Mouse (Mus musculus): ENCODE measurements around the gene Ddx5. TPM values are rescaled to one million over a fixed set of nuclear protein-coding genes. Genes with fewer than 3 reads are reported as not detected.
"Not testable (repeated sequence)": the region's sequence is repeated elsewhere in the genome, so short reads cannot be mapped to it uniquely, and the experiment has no call there.

The Ddx5 gene
- polyA plus RNA-seq, 1 experiment from 2014 or later, result 431 TPM

DNA sequence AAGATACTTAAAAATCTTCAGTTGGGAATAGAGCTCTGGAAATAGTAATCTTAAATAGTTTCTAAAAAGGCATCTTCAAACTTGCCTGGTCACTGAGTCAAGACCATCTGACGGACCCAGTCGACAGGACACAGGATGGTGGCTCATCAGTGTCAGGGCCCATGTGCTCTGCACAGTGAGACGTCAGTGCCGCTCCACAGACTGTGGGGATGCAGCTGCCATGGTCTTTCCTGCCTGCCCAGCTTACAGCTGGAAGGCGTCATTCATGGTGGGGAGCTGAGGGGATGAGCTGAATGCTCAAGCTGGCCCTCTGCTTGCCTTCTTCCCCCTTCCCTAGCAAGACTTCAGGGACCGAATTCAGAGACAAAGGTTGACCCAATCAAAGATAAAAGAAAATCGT lies 27.3 kb upstream of the Ddx5 start:
- Histone ChIP-seq H3K9me3 (no peaks in the 10 kb centered on the region), H3K4me3 (no peak overlapping the region), H3K4me2 (no peak overlapping the region), H3K27ac (no peak overlapping the region), H3K4me1 (replicated peaks) (peaks cover 13% of the 10 kb centered on the region), H3K27me3 (no peaks in the 10 kb centered on the region), H3K36me3 (peaks cover 85% of the 10 kb centered on the region), H3K9ac (no peak overlapping the region)
- 86% methylated on average over 7 of the region's 7 CpGs for WGBS
- ATAC-seq (ENCODE audit: low FRiP score), result no peak

GRCm38 (mm10) chr11:106815761-106816160 lies 26.8 kb upstream of the Ddx5 start:
- H3K4me2 ChIP-seq, result no peak overlapping the region
- no peak for ATAC-seq (ENCODE audit: low FRiP score)
- H3K4me1 ChIP-seq (replicated peaks), result peaks cover 13% of the 10 kb centered on the region
- no peaks in the 10 kb centered on the region for H3K9me3 ChIP-seq
- H3K4me3 ChIP-seq, result no peak overlapping the region
- H3K27ac ChIP-seq, result no peak overlapping the region
- no peaks in the 10 kb centered on the region for H3K27me3 ChIP-seq
- WGBS, result 95% methylated on average over 2 of the region's 2 CpGs
- peaks cover 87% of the 10 kb centered on the region for H3K36me3 ChIP-seq
- no peak overlapping the region for H3K9ac ChIP-seq

DNA sequence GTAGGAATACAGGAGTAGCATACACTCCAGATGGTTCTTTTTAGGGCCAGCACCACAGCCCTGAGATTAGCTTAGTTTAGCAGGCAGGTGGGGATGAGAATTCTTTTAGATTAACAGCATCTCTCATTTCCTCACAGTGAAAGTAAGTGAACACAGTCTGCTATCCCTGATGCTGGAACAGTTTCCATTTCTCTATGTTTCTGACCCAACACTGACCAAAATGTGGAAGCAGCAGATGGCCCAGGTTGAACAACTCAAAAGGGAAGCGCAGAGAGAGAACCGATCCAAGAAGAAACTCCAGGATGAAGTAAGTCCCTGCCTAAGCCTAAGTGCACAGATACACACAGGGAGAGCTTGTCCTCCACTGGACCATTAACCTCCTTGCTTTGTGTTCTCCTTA lies 26.3 kb upstream of the Ddx5 start:
- peaks cover 90% of the 10 kb centered on the region for H3K36me3 ChIP-seq
- no peak overlapping the region for H3K9ac ChIP-seq
- no peaks in the 10 kb centered on the region for H3K27me3 ChIP-seq
- H3K27ac ChIP-seq, result no peak overlapping the region
- H3K9me3 ChIP-seq, result no peaks in the 10 kb centered on the region
- H3K4me3 ChIP-seq, result no peak overlapping the region
- WGBS, result 97% methylated on average over 2 of the region's 2 CpGs
- no peak for ATAC-seq (ENCODE audit: low FRiP score)
- H3K4me1 ChIP-seq (replicated peaks), result peaks cover 13% of the 10 kb centered on the region
- no peak overlapping the region for H3K4me2 ChIP-seq

- H3K9ac ChIP-seq, result no peak overlapping the region
- H3K4me3 ChIP-seq, result no peak overlapping the region
- no peaks in the 10 kb centered on the region for H3K27me3 ChIP-seq
- H3K4me1 ChIP-seq (replicated peaks), result peaks cover 13% of the 10 kb centered on the region
- 78% methylated on average over 14 of the region's 14 CpGs for WGBS
- peaks cover 93% of the 10 kb centered on the region for H3K36me3 ChIP-seq
- ATAC-seq (ENCODE audit: low FRiP score), result no peak
- no peak overlapping the region for H3K27ac ChIP-seq
- no peak overlapping the region for H3K4me2 ChIP-seq
- no peaks in the 10 kb centered on the region for H3K9me3 ChIP-seq
Observed at GRCm38 (mm10) chr11:106814601-106815320, 25.8 kb upstream of the Ddx5 start.

GRCm38 (mm10) chr11:106812410-106813136 lies 23.6 kb upstream of the Ddx5 start:
- WGBS, result 93% methylated on average over 7 of the region's 7 CpGs
- Histone ChIP-seq H3K27ac (no peak overlapping the region), H3K4me3 (no peak overlapping the region), H3K36me3 (peaks cover 88% of the 10 kb centered on the region), H3K4me2 (no peak overlapping the region), H3K9me3 (no peaks in the 10 kb centered on the region), H3K9ac (no peak overlapping the region), H3K4me1 (replicated peaks) (no peaks in the 10 kb centered on the region; the same call in 1 of the 2 replicates), H3K27me3 (no peaks in the 10 kb centered on the region)
- no peak for ATAC-seq (ENCODE audit: low FRiP score)

GRCm38 (mm10) chr11:106807442-106807841 lies 18.5 kb upstream of the Ddx5 start:
- not testable (repeated sequence) for H3K9ac ChIP-seq; ATAC-seq (ENCODE audit: low FRiP score); H3K9me3 ChIP-seq; H3K27ac ChIP-seq; H3K4me1 ChIP-seq (replicated peaks); H3K27me3 ChIP-seq; H3K4me2 ChIP-seq; H3K4me3 ChIP-seq
- H3K36me3 ChIP-seq, result peaks cover 72% of the 10 kb centered on the region
- 100% methylated on average over 1 of the region's 1 CpGs for WGBS

- no peaks in the 10 kb centered on the region for H3K4me1 ChIP-seq (replicated peaks)
- 84% methylated on average over 10 of the region's 10 CpGs for WGBS
- no peak overlapping the region for H3K4me3 ChIP-seq
- ATAC-seq (ENCODE audit: low FRiP score), result no peak
- no peaks in the 10 kb centered on the region for H3K9me3 ChIP-seq
- H3K27me3 ChIP-seq, result no peaks in the 10 kb centered on the region
- H3K4me2 ChIP-seq, result no peak overlapping the region
- no peak overlapping the region for H3K27ac ChIP-seq
- H3K36me3 ChIP-seq, result peaks cover 85% of the 10 kb centered on the region
- H3K9ac ChIP-seq, result no peak overlapping the region
Observed at GRCm38 (mm10) chr11:106802069-106802627, 13.2 kb upstream of the Ddx5 start.

- Histone ChIP-seq H3K4me3 (no peak overlapping the region), H3K9ac (no peak overlapping the region), H3K4me2 (no peak overlapping the region), H3K36me3 (peaks cover 75% of the 10 kb centered on the region), H3K27ac (no peak overlapping the region), H3K9me3 (no peaks in the 10 kb centered on the region), H3K27me3 (no peaks in the 10 kb centered on the region), H3K4me1 (replicated peaks) (peaks cover 8% of the 10 kb centered on the region)
- 68% methylated on average over 9 of the region's 9 CpGs for WGBS
- ATAC-seq (ENCODE audit: low FRiP score), result no peak
Observed at GRCm38 (mm10) chr11:106795679-106796078, 6.7 kb upstream of the Ddx5 start.

- no peaks in the 10 kb centered on the region for H3K27me3 ChIP-seq
- peaks cover 57% of the 10 kb centered on the region for H3K36me3 ChIP-seq
- H3K9me3 ChIP-seq, result no peaks in the 10 kb centered on the region
- H3K4me2 ChIP-seq, result no peak overlapping the region
- peaks cover 15% of the 10 kb centered on the region for H3K4me1 ChIP-seq (replicated peaks)
- no peak overlapping the region for H3K27ac ChIP-seq
- H3K4me3 ChIP-seq, result no peak overlapping the region
- no peak for ATAC-seq (ENCODE audit: low FRiP score)
- 79% methylated on average over 4 of the region's 4 CpGs for WGBS
- H3K9ac ChIP-seq, result no peak overlapping the region
Observed at GRCm38 (mm10) chr11:106793846-106794245, 4.9 kb upstream of the Ddx5 start.

DNA sequence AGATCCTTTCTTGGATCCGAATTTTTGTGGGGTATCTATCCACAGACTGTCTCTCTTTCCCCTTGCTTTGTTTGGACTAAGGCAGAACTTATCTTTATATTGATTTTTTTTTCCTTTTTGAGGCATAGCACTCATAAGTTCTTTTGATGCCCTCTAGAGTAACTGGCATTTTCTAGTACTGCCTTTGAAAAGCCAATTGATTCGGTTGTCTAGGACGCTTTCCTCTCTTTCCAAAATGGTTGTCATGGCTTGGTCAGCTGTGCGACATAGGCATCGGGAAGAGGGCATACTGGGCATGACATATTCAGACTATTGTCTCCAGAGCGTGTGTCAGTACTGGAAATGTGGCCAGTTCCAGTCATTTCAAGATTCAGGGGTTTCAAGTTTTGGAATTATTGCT lies 664 bp upstream of the Ddx5 start:
- H3K36me3 ChIP-seq, result peaks cover 37% of the 10 kb centered on the region
- WGBS, result 0% methylated on average over 6 of the region's 6 CpGs
- peak overlapping the region; percentile 100 for H3K9ac ChIP-seq
- no peak for ATAC-seq (ENCODE audit: low FRiP score)
- H3K27ac ChIP-seq, result peak overlapping the region; percentile 99
- H3K27me3 ChIP-seq, result no peaks in the 10 kb centered on the region
- peaks cover 31% of the 10 kb centered on the region for H3K4me1 ChIP-seq (replicated peaks)
- peak overlapping the region; percentile 75 for H3K4me2 ChIP-seq
- H3K9me3 ChIP-seq, result no peaks in the 10 kb centered on the region
- peak overlapping the region; percentile 89 for H3K4me3 ChIP-seq

DNA sequence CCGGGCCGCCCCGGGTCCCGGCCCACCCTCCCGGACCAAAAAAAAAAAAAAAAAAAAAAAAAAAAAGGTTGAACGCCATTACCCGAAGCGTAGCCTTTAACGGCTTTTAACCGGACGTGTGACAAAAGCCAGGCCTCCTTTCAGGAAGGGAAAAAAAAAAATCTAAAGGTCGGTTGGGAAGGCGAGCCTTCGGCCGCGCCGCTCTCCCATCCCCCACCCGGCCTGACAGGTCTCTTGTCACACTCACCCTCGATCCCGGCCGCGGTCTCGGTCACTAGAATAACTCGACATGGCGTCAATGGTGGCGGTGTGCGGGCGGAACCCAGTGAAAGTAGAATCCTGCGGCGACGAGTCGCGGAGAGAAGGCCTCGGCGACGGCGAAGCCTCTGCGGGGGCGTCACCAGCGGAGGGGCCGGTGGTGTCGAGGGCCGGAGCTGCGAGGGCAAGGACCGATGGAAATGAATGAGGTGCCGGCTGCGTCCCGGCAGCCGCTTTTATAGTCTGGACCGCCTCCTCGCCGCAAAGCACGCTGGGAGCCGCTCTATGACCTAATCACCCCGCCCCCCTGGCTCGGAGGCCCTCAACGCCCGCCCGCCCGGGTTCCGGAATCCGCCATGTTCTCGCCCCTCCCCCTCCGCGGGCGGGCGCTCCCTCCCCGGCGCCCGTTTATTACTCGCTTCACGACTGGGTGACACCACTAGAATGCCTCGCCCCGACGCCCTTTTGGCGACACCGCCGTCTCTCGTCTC lies 785 bp downstream of the Ddx5 start:
- Histone ChIP-seq H3K9me3 (no peaks in the 10 kb centered on the region), H3K4me1 (replicated peaks) (peaks cover 40% of the 10 kb centered on the region), H3K36me3 (peaks cover 39% of the 10 kb centered on the region), H3K27ac (peak overlapping the region; percentile 99), H3K27me3 (no peaks in the 10 kb centered on the region), H3K4me2 (peak overlapping the region; percentile 85; the same call in 1 of the 2 replicates), H3K4me3 (peak overlapping the region; percentile 89), H3K9ac (peak overlapping the region; percentile 100)
- WGBS, result under 1% methylated on average over 59 of the region's 79 CpGs
- ATAC-seq (ENCODE audit: low FRiP score), result peak; percentile 77
